Mouse (Mus musculus): ENCODE measurements around the gene Naaladl2.

Gene Naaladl2

DNA sequence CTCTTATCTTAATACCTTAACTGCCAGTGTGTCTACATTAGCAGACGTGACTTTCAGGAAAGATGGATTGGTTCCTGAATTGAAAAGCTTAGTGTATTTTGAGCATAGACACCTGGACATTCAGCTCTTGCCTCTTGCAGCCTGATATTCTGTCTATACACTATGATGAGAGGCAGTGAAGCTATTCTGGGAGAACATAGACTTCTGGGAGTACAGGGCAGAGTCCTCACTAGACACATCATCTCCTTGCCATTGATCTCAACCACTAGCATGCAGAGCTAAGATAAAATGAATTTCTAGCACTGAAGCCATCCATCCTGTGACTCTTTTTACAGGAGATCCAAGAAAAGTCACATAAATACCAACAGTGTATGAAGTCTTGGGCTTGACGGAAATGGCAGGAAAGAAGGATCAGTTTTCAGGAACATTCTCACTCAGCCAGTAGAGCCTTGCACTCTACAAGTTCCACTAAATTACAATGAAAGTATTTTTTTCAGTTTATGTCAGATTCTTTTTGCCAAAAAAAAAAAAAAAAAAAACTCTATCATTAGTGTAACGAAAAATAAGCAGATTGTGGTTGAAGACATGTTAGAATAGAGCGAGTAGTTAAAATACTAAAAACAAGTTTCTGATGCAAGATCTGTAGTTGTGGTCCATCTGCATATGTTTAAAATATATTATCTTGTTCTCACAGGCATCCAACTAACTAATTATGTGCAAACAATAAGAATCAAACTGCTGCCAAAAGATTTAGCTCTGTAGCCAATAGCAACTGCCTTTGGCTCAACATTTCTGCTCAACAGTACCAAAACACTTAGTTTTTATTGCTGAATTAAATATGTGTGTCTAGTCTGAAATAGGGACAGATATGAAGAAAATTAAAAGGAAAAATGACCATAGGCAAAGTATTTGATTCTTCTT, 1171.1 kb downstream of the Naaladl2 start:
- DNase-seq (ENCODE audit: low read depth, low spot score) = no peak

DNA sequence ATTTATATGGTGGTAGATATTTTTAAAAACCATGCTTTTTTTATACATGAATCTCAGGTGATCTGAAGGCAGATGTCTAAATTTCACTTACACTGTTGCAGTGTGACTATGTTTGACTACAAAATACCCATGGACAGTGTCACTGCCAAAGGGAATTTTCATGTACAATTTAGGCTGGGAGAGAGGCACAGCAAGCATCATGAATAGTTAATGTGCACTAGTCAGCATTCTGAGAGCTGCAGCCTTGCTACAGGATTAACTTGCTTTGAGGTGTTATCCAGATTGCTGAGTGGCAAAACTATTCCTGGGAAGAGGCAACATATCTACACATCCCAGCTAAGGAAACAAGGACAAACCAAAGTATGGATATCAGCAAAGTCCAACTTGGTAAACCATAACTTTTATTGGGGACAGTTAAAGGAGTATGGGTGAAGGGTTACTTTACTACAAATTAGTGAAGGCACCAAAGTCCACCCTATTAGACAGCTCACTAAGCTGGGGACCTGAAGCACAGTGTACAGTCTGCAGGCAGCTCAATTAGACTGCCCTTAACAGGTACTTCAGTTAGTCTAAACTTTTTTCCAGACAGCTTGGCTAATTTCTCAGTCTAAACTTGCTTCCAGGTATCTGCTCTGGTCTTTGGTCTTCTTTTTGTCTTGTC, 1181.0 kb downstream of the Naaladl2 start:
- DNase-seq (ENCODE audit: low read depth, low spot score) = no peak

DNA sequence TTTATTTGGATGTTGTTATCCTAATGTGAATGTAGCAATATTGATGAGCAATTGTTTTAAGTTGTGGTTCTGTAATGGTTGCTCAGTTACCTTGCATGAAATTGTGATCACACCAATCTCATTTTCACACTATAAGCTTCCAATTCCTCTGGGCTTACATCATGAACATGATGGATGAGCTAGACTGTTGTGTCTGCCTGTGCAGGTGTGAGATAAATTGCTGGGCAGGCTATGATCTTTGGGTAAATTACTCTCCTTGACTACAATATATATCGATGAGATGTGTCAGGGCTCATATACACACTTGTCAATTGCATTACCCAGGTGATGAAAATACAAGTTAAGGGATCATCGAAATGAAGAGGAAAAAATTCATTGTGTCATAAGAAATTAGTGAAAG, 1197.9 kb downstream of the Naaladl2 start:
- DNase-seq (ENCODE audit: low read depth, low spot score) = no peak

- DNase-seq (ENCODE audit: low read depth, low spot score) = no peak
These were observed 1206.8 kb downstream of the Naaladl2 start for GRCm38 (mm10) chr3:23937299-23937698.

- DNase-seq (ENCODE audit: low read depth, low spot score) = no peak
These were observed 1216.0 kb downstream of the Naaladl2 start for GRCm38 (mm10) chr3:23928097-23928496.

DNA sequence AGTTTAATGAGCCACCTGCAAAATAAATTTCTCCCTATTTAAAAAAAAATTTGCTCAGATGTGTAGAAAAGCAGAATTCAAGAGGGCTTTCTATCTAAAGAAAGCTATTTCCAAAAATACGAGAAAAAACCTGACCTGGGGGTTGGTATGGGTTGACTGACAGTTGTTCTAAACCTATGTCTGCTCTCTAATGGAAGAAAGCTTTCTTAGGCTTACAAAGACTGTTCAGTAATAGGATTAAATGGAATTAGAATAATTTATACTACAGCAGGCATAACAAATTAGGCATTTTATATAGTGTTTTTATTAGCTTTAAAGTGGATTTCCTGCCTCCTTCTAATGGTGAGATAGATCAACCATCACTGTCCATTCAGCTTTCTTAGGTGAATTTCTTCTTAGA, 1236.4 kb downstream of the Naaladl2 start:
- DNase-seq (ENCODE audit: low read depth, low spot score) = no peak

DNA sequence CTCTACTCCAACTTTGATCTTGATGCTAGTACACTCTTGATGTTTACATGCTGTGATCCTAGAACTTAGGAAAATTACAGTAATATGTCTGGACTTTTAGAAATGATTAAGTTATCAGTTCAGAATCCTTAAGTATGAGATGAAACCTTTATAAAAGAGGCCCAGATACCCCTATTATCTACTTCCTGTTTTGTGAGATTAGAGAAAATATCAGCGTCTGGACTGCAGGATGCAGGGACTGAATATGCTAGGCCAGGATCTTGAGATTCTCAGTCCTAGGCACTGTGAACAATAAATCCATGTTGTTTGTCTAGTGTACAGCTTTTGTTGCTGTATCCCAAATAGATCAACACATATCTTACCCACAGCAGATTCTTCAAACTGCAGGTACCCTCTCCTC, 1278.4 kb downstream of the Naaladl2 start:
- DNase-seq (ENCODE audit: low read depth, low spot score) = no peak

- DNase-seq (ENCODE audit: low read depth, low spot score) = no peak
These were observed 1286.8 kb downstream of the Naaladl2 start for GRCm38 (mm10) chr3:23857275-23857674.

DNA sequence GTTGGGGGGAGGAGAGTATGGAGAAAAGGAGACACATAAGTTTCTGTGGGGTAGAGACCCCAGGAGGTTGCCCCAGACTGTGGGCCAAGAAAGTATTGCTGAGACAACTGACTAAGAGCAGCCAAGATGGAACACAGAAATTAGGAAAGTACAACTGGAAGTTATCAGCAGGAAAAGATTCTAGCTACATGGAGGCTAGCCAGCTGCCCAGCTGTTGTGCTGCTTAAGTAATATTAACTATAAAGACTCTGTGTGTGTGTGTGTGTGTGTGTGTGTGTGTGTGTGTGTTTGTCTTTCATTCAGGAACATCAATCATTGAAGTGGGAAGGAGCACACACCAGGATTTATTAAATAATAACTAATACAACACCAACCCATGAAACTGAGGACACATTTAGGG, 1326.5 kb downstream of the Naaladl2 start:
- DNase-seq (ENCODE audit: low read depth, low spot score) = no peak

DNA sequence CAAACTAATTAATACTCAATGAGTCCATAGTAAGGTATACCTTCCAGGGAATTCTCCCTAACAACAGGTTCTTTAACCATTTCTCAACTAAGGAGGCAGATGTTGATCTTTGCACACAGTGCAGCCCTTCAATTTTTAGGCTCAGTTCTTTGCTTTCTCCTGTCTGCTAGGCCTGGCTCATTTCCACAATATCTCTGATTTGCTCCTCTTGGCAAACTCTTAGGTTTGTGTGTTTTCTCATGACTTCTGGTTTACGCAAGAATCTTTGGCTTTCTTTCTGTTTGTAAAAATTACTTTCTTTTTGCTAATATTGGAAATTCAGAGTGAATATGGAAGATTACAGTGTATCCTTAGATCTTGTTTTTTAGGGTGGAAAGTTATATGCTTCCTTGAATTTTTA, 1385.3 kb downstream of the Naaladl2 start:
- DNase-seq (ENCODE audit: low read depth, low spot score) = no peak
